Mouse (Mus musculus): ENCODE data around the gene Slc46a3.

- TF ChIP-seq FLI1 (IDR thresholded peaks at IDR 0.05; ENCODE audit: low read length) (no peak), GATA1 (IDR thresholded peaks at IDR 0.05; ENCODE audit: borderline replicate concordance, low read length) (no peak)
Measured at GRCm38 (mm10) chr5:147935096-147935495, 40.5 kb upstream of the Slc46a3 start.

All from megakaryocyte, embryonic 14.5 days (primary cell).